Mouse (Mus musculus) monocyte, adult 2 months (primary cell): ENCODE results near the gene Col6a1.

Experiments
- DNase-seq, 2 experiments: peaks; one replicate each; pipeline ENCODE4 v3.0.0; 2022; ENCODE audit warnings: low spot score in 2 of 2, low read depth in 1 of 2

The Col6a1 gene

GRCm38 (mm10) chr10:76725097-76725496, 871 bp downstream of the Col6a1 start:
- no peak for DNase-seq

- no peak for DNase-seq
Measured at GRCm38 (mm10) chr10:76724231-76724736, 1.7 kb downstream of the Col6a1 start.

GRCm38 (mm10) chr10:76722751-76723450, 3.1 kb downstream of the Col6a1 start:
- no peak for DNase-seq

- no peak for DNase-seq
Measured at GRCm38 (mm10) chr10:76721746-76722145, 4.2 kb downstream of the Col6a1 start.

- no peak for DNase-seq
Measured at GRCm38 (mm10) chr10:76721216-76721615, 4.8 kb downstream of the Col6a1 start.

- DNase-seq = no peak
Measured at GRCm38 (mm10) chr10:76717631-76718030, 8.3 kb downstream of the Col6a1 start.

GRCm38 (mm10) chr10:76717026-76717425, 8.9 kb downstream of the Col6a1 start:
- DNase-seq = no peak

- no peak for DNase-seq
Measured at GRCm38 (mm10) chr10:76714303-76714702, 11.7 kb downstream of the Col6a1 start.

- DNase-seq = no peak
Measured at GRCm38 (mm10) chr10:76712500-76712899, 13.5 kb downstream of the Col6a1 start.

GRCm38 (mm10) chr10:76711331-76711730, 14.6 kb downstream of the Col6a1 start:
- no peak for DNase-seq

GRCm38 (mm10) chr10:76708465-76708864, 17.5 kb downstream of the Col6a1 start:
- DNase-seq = no peak

GRCm38 (mm10) chr10:76707584-76707983, 18.4 kb downstream of the Col6a1 start:
- no peak for DNase-seq

GRCm38 (mm10) chr10:76707001-76707400, 19.0 kb downstream of the Col6a1 start:
- no peak for DNase-seq

- no peak for DNase-seq
Measured at GRCm38 (mm10) chr10:76704358-76704757, 21.6 kb downstream of the Col6a1 start.

- DNase-seq = no peak
Measured at GRCm38 (mm10) chr10:76701446-76701845, 24.5 kb downstream of the Col6a1 start.

GRCm38 (mm10) chr10:76699816-76700215, 26.2 kb downstream of the Col6a1 start:
- no peak for DNase-seq

GRCm38 (mm10) chr10:76695283-76695885, 30.6 kb downstream of the Col6a1 start:
- DNase-seq = no peak

- no peak for DNase-seq
Measured at GRCm38 (mm10) chr10:76694765-76695164, 31.2 kb downstream of the Col6a1 start.

GRCm38 (mm10) chr10:76693446-76693845, 32.5 kb downstream of the Col6a1 start:
- DNase-seq = no peak

- no peak for DNase-seq
Measured at GRCm38 (mm10) chr10:76685451-76686017, 40.4 kb downstream of the Col6a1 start.

GRCm38 (mm10) chr10:76683977-76684376, 42.0 kb downstream of the Col6a1 start:
- no peak for DNase-seq

- DNase-seq = no peak
Measured at GRCm38 (mm10) chr10:76683461-76683860, 42.5 kb downstream of the Col6a1 start.
